ENCODE assay signal across 25 mouse cellular contexts in the genomic region with DNA sequence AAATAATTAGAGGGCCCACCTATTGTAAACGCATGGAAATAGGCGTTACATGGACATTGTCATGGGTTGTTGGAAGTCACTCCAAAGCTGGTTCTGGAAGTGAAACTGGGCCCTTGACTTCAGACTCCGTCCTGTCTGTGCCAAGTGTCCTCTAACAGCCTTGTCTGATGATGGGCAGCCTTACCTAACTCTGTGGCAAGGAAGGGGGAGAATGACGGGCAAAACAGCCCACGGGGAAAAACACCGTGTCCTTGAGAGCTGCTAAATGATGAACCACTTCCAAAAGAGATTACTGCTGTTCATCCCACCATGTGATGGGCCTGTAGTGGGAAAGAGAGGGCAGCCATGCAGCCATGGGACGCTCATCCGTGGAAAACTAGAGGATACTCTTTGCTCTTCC. TPM values are rescaled to one million over a fixed set of nuclear protein-coding genes. Genes with fewer than 3 reads are reported as not detected.
DNase-seq lines count a peak whose midpoint lies in the region; ATAC-seq and TF ChIP-seq lines count a peak whose summit lies in the region.
"Had no signal": no experiment of that assay in that cellular context is flagged by ENCODE, and none has a peak within 500 bp of the region (broad histone marks: within the 10 kb centered on the region; RNA-seq: fewer than 3 reads in every experiment).

No protein-coding gene starts in this region.

- 0 out of 2 replicates have a peak overlapping the region, but pooled peaks have one; percentile 2 for H3K27ac ChIP-seq in heart, adult 2 months
- no peak overlapping the region for H3K27ac ChIP-seq in heart, embryonic 10.5 days
- H3K27ac ChIP-seq: embryonic facial prominence, embryonic 10.5 days; embryonic facial prominence, embryonic 13.5 days; forebrain, embryonic 12.5 days; hindbrain, embryonic 12.5 days; hindbrain, embryonic 15.5 days had no signal

- no peaks in the 10 kb centered on the region for H3K9me3 ChIP-seq in heart, embryonic 10.5 days
- H3K9me3 ChIP-seq: embryonic facial prominence, embryonic 10.5 days; embryonic facial prominence, embryonic 13.5 days; forebrain, embryonic 12.5 days; hindbrain, embryonic 12.5 days; hindbrain, embryonic 15.5 days had no signal

- 64% methylated on average over 8 of the region's 8 CpGs for WGBS in heart, adult 2 months
- WGBS in heart, embryonic 10.5 days, result 78% methylated on average over 8 of the region's 8 CpGs

- TF ChIP-seq POLR2A in heart, adult 2 months (IDR thresholded peaks at IDR 0.05; ENCODE audit: insufficient read depth, low read depth, low read length), result no peak

- 0 out of 2 replicates have a peak, but pooled peaks have one; percentile 10 for TF ChIP-seq EP300 in heart, adult 2 months (IDR thresholded peaks at IDR 0.05; ENCODE audit: insufficient read depth, low read depth, low read length)

- 0 out of 2 replicates have a peak, but pooled peaks have one; percentile 5 for ATAC-seq in megakaryocyte progenitor cell, adult 5-6 weeks (replicated peaks; ENCODE audit: poor library complexity)
- ATAC-seq: CD4-positive, CD25-positive, alpha-beta regulatory T cell, adult 4 months; forebrain, embryonic 16.5 days; intestine, postnatal 0 days had no signal

- no peaks in the 10 kb centered on the region for H3K36me3 ChIP-seq in heart, adult 2 months (ENCODE audit: control insufficient read depth, insufficient read depth, low read length)
- no peaks in the 10 kb centered on the region for H3K36me3 ChIP-seq in heart, embryonic 10.5 days
- H3K36me3 ChIP-seq: embryonic facial prominence, embryonic 10.5 days; embryonic facial prominence, embryonic 13.5 days; forebrain, embryonic 12.5 days; hindbrain, embryonic 12.5 days; hindbrain, embryonic 15.5 days had no signal

- DNase-seq in adrenal gland, postnatal 14 days, result peak; percentile 13
- DNase-seq in adrenal gland, adult 18-20 months (ENCODE audit: low spot score in 2 of 2), result no peak
- no peak for DNase-seq in heart, adult 2 months
- no peak for DNase-seq in heart, embryonic 10.5 days (ENCODE audit: low spot score)
- DNase-seq in ovary, adult 18-20 months (ENCODE audit: low spot score), result peak; percentile 46
- DNase-seq in ovary, postnatal 14 days (ENCODE audit: low spot score), result no peak
- DNase-seq in thymus, postnatal 4 days, result no peak
- DNase-seq: adrenal gland, postnatal 25 days; cerebellum, adult 11-12 months; cerebellum, adult 8-10 months; cerebellum, postnatal 10 days; cerebellum, postnatal 36 days; embryo, embryonic 11 days; gastrocnemius, postnatal 10 days; gastrocnemius, postnatal 36 days had no signal

- no peaks in the 10 kb centered on the region for H3K27me3 ChIP-seq in heart, adult 2 months (ENCODE audit: control insufficient read depth, insufficient read depth, low read length)
- H3K27me3 ChIP-seq in heart, embryonic 10.5 days (ENCODE audit: insufficient read depth, poor library complexity, severe bottlenecking), result no peaks in the 10 kb centered on the region
- H3K27me3 ChIP-seq: embryonic facial prominence, embryonic 13.5 days; forebrain, embryonic 12.5 days; hindbrain, embryonic 12.5 days; hindbrain, embryonic 15.5 days had no signal

- intact Hi-C loops in heart, adult 2 months (cut with DNase I), result no loop called here

- no peaks in the 10 kb centered on the region for H3K79me2 ChIP-seq in heart, adult 2 months (replicated peaks; ENCODE audit: control insufficient read depth, insufficient read depth, low read length)

- H3K4me1 ChIP-seq in heart, adult 2 months (ENCODE audit: control insufficient read depth, insufficient read depth, low read length), result no peaks in the 10 kb centered on the region; the same call in 1 of the 2 replicates
- H3K4me1 ChIP-seq in heart, embryonic 10.5 days, result peaks cover 9% of the 10 kb centered on the region
- H3K4me1 ChIP-seq: forebrain, embryonic 12.5 days; hindbrain, embryonic 12.5 days; hindbrain, embryonic 15.5 days had no signal

- no peak overlapping the region for H3K4me3 ChIP-seq in heart, adult 2 months
- no peak overlapping the region for H3K4me3 ChIP-seq in heart, embryonic 10.5 days
- H3K4me3 ChIP-seq: embryonic facial prominence, embryonic 10.5 days; embryonic facial prominence, embryonic 13.5 days; erythroblast, embryonic 14.5 days; forebrain, embryonic 12.5 days; hindbrain, embryonic 12.5 days; hindbrain, embryonic 15.5 days had no signal

- TF ChIP-seq CTCF in heart, adult 2 months (IDR thresholded peaks at IDR 0.05), result no peak

- H3K9ac ChIP-seq in heart, adult 2 months (ENCODE audit: low read depth, low read length), result no peak overlapping the region
- H3K9ac ChIP-seq: embryonic facial prominence, embryonic 13.5 days; forebrain, embryonic 12.5 days; hindbrain, embryonic 12.5 days; hindbrain, embryonic 15.5 days had no signal

RNA-seq across cellular contexts. Expression of gene Nrip1, which starts 34.6 kb away (rescaled TPM):
- 65.2 and 66.5 TPM in 2 replicates for total RNA-seq in adrenal gland, postnatal 14 days (2021)
- total RNA-seq in adrenal gland, adult 18-20 months (2021), result 10 to 100 TPM; 75.5 to 93.1 TPM
- 10 to 100 TPM; 20.6 to 32.3 TPM for total RNA-seq in heart, adult 2 months (2021)
- polyA plus RNA-seq in heart, adult 2 months (2012; rRNA removed), result 3.1 and 6.7 TPM in 2 replicates
- 22.3 and 31.2 TPM in 2 replicates for polyA plus RNA-seq in heart, embryonic 10.5 days (2016; fragmentation: Nextera tagmentation; extraction: Ambion mirVana)
- 18.5 and 24.2 TPM in 2 replicates for total RNA-seq in megakaryocyte progenitor cell, adult 5-6 weeks (2015)
- total RNA-seq in megakaryocyte progenitor cell, adult 5-6 weeks (2017), result 11.0 and 14.3 TPM in 2 replicates

Comparison
In these comparisons a context has a peak if more than half of its experiments do, and no peak if none do; other contexts are left out.
1. DNase-seq: peak in adrenal gland, postnatal 14 days (single experiment) and ovary, adult 18-20 months (single experiment); none in adrenal gland, adult 18-20 months (0 of 2), heart, adult 2 months (0 of 2), heart, embryonic 10.5 days (single experiment), ovary, postnatal 14 days (single experiment) and thymus, postnatal 4 days (single experiment).